Mouse (Mus musculus): ENCODE measurements around the gene Pknox1.
"Not testable (repeated sequence)": the region's sequence is repeated elsewhere in the genome, so short reads cannot be mapped to it uniquely, and the experiment has no call there.

The Pknox1 gene

GRCm38 (mm10) chr17:31598593-31598992, 34.1 kb downstream of the Pknox1 start:
- DNase-seq, result no peak

GRCm38 (mm10) chr17:31606424-31606823, 41.9 kb downstream of the Pknox1 start:
- DNase-seq, result peak; percentile 32

GRCm38 (mm10) chr17:31607256-31607951, 42.9 kb downstream of the Pknox1 start:
- no peak for DNase-seq

DNA sequence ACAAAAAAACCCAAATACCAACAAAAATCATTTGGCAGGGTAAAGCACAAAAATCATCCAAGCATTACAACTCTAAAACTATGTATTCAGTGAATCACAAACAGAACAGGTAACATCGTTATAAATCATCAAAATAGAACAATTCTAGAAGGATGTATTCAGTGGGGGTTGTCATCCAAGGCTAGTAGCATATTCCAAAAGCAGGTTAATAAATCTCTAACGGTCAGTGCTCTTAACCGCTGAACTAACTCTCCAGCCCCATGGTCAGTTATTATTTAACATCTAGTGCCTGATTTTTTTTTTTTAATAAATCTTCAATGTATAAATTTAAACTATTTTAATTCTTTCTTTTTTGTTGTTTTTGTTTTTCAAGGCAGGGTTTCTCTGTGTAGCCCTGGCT, 44.6 kb downstream of the Pknox1 start:
- DNase-seq, result not testable (repeated sequence)

DNA sequence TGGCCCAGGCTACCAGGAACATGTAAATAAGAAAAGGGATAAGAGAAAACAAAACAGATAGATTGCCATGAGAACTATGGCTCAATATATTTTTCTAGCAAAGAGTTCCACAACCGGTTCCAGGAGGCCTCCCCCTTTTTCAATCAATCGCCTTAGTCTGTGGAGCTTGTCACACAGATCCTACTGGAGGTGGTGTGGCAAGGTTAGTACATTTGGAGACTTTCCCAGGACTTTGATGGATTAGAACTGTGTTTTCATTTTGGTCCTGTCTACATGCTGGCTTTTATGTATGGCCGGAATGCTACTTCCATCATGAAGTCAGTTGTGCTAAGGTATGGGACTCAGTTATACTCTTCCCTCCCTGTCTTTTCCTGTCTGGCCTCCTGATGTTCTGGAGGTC, 45.4 kb downstream of the Pknox1 start:
- DNase-seq, result no peak

DNA sequence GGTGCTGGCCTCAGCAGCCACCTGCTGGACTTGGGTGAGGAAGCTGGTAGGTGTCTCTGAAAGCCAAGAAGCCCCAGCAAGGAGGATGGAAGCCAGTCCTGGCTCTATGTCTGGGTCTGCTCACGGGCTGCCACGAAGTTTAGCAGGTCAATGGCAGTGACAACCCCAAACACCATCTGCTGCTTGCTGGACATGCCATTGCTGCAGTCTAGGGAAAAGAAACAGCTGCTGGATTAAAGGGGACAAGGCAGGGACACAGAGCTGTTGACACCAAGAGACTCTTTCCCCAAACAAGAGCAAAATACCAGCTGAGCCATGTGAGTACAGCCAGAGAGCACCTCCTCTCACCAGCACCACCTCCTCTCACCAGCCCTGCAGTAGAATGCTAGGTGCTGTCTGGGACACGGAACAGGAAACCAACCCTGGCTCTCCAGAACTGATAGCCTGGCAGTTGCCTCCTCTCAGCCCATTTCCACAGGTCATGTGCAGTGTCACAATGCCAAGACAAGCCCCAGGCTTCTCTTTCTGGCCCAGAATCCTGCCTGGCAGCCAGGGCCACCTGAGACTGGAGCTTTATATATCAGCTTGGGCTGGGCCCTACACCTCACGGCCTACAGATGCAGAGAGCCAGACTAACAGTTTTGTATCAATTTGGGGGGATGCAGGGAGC, 48.7 kb downstream of the Pknox1 start:
- no peak for DNase-seq

DNA sequence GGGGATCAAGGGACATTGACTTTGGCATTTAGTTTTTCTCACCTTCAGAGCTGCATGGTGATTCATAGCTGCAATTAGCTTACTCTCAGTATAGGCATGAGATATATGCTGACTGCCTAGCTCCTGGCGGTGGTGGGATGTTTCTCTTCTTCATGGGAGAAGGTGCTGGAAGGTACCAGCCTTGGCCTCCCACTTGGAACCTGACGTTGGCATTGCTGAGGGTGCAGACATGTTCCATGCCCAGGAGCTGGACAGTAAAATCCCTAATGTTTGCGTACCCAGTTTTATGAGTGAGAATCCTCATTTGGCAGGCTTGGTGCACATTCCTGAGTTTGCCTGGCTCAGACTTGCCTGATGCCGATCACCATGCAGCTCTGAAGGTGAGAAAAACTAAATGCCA, 58.6 kb downstream of the Pknox1 start:
- no peak for DNase-seq

DNA sequence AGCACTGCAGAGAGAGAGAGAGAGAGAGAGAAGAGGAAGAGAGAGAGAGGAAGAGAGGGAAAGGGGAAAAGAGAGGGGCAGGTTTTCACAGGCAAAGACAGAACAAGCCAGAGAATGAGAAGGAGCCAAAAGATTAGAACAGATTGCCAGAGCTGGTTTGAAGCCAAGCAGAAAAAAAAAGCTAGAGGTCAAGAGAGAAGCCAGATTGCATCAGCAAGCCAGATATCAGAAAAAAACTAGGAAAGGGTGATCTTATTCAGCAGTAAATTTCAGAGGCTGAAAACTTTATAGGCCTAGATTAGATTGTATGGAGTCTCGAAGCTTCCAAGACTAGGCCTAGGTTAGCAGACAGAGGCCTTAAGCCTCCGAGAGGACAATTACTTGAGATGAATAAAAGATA, 63.4 kb downstream of the Pknox1 start:
- no peak for DNase-seq

DNA sequence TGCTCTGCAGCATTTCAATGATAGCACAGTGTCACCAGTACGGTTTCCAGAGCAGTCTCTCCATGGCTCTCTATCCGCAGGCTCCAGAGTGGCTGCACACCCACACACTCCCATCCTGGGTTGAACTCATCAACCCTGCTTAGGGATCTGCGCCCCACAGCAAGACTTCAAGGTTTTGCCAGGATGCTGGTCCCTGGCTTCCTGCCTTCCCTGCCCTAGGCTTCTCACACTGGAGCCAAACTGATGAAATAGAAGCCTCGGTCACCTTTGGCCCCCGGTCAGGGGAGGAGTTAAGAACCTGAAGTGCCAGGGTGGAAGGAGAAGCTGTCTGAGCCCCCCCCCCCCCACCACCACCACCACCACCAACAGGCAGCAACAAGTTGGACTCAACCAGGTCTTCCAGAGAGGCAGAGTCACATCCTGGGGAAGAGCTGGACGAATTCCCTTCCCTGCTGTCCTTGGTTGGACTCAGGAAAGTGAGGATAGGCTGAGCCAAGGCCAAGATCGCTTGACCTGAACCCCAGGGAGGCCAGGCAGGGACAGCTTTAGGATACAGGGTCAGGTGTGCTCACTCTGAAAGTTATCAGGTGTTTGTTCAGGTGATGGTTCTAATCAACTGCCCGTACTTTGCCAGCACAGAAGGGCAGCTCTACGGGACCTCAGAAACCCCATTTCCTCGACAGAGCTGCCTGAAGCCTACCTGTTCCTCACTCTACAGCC, 66.7 kb downstream of the Pknox1 start:
- DNase-seq, result no peak

- no peak for DNase-seq
These were observed 68.5 kb downstream of the Pknox1 start for GRCm38 (mm10) chr17:31633007-31633406.

DNA sequence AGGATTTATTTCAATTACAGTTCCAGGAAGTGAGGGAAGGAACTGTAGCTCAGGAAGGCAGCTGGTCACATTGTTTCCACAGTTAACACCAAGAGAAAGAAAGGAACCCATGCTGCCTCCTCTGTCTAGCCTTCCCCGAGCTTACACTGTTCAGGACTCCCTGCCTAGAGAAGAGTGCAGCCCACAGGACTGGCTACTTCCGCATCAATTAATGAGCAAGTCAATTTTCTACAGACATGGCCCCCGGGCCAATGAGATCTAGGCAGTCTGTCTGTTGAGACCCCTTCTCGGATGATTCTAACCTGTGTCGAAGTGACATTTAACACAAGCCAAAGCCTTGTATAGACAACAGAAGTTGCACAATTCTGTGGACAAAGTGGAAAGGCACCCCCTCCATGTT, 70.4 kb downstream of the Pknox1 start:
- DNase-seq, result no peak

DNA sequence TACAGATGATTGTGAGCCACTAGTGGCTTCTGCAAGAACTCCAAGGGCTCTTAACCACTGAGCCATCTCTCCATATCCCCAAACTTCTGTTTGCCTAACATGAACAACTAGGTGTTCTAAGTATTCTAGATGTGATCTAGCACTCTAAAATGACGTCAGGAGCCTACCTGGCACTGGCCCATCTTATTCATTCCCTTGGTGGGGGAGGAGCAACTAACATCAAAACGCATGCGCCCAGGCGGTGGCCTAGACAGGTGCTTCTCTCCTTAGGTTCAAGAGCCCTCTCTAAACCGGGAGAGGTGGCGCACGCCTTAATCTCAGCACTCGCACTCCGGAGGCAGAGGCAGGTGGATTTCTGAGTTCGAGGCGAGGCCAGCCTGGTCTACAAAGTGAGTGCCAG, 71.2 kb downstream of the Pknox1 start:
- no peak for DNase-seq

- no peak for DNase-seq
These were observed 71.9 kb downstream of the Pknox1 start for GRCm38 (mm10) chr17:31636277-31636941.

DNA sequence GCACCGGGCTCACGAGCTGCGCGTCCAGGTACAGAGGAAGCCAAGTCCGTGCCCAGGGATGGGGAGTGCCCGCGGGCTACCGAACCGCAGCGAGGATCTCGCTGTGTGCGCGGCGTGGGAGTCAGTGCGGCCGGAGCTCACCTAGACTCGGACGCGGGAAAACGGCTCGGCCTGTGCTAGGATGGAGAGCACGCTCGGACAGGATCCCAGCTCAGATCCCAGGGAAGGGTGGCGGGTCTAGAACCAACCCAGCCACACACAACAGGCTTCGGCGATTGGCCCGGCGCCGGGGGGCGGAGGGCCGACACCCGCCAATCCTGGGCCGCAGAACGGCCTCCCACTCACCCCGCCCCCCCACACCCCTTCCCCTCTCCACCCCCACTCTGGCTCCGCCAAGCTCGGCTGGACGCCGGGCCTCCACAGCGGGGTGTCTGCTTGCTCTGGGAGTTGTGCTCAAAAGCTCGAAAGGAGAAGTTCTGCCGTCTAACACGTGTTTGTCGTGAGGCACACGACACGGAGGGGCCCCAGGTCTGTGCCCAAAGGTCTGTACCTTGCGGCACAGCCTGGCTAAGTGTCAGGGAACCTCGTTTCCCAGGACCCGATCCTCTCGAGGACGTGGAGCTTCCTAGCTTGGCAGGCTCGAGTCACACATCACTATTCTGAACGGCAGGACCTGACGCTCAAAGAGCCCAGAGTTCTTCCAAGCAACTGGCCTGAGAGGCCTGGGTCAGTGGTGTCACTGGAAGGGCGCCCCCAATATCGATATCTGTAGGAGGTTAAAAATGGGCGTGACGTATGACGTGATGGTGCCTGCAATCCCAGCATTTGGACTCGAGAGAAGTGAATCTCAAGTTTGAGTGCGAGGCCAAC, 72.6 kb downstream of the Pknox1 start, which contains the start of gene Cbs:
TSS of gene Cbs (minus strand) at position 297 of the 870 bp plus-strand sequence.
- peak; percentile 73 for DNase-seq

DNA sequence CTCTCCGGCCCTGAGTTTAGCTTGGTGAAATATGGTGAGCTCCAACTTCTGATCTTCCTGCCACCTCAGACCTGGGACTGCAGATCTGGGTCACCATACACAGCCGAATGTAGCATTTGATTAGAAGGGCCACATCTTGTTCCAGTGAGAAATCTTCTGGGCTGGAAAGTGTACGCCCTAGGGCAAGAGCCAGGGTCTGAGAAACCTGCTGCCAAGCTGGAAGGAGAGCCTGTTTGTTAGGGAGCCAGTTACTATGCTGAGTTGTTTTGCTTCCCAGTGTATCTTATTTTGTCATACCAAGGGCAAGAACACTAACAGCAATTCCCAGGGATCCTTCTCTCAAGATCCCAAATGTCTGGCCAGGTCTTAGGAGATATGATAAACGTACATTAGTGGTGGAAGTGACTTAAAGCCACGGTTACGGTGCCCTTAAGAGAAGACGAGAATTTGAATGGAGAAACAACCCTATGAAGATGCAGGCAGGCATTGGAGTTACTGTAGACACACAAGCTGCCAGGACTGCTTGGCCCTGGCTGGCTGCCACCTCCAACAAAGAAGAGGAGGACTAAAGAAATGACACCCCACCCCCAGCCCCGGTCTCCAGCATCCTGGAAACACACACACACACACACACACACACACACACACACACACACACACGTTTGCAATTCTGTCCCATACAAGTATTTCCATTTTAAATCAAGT, 73.5 kb downstream of the Pknox1 start:
- peak; percentile 78 for DNase-seq

GRCm38 (mm10) chr17:31639651-31640050, 75.1 kb downstream of the Pknox1 start:
- DNase-seq, result no peak

DNA sequence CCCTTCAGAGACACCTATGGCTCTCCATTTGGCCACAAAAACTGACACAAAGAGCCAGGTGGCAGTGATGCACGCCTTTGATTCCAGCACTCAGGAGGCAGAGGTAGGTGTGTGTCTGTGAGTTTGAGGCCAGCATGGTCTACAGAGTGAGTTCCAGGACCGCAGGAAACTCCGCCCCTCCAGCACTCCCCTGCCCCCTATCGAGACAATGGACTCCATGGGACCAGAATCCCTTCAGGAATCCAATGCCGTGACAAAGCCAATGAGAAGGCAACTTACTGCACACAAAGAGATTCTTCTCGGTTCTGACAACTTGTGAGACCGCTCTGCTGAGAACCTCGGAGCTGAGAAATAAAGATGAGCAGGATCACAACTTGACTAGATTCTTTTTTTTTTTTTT, 77.8 kb downstream of the Pknox1 start:
- no peak for DNase-seq

GRCm38 (mm10) chr17:31642913-31643312, 78.4 kb downstream of the Pknox1 start:
- DNase-seq, result no peak

GRCm38 (mm10) chr17:31646199-31647002, 81.9 kb downstream of the Pknox1 start:
- DNase-seq, result no peak

GRCm38 (mm10) chr17:31652152-31652551, 87.6 kb downstream of the Pknox1 start:
- no peak for DNase-seq

DNA sequence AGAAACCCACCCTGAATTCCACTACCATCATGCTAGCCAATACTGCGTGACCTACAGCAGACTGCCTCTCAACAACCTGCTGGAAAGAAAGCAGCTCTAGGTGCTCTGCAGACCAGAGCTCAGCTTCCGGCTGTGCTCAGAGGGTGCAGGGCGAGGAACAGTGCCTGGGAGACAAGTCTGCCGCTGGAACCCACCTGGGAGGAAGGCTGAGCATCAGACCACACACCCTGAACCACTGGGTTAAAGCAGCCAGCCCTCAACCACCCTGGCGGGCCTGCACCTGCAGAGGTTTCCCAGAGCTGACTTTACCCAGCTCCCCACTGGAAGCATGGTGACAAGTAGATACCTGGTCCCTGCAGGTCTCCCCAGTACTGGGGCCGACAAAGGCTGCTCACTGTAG, 88.7 kb downstream of the Pknox1 start:
- DNase-seq, result no peak

Data from right cerebral cortex, postnatal 4 days (tissue).